Mouse (Mus musculus): ENCODE results near the gene Tdrd6.

The Tdrd6 gene

DNA sequence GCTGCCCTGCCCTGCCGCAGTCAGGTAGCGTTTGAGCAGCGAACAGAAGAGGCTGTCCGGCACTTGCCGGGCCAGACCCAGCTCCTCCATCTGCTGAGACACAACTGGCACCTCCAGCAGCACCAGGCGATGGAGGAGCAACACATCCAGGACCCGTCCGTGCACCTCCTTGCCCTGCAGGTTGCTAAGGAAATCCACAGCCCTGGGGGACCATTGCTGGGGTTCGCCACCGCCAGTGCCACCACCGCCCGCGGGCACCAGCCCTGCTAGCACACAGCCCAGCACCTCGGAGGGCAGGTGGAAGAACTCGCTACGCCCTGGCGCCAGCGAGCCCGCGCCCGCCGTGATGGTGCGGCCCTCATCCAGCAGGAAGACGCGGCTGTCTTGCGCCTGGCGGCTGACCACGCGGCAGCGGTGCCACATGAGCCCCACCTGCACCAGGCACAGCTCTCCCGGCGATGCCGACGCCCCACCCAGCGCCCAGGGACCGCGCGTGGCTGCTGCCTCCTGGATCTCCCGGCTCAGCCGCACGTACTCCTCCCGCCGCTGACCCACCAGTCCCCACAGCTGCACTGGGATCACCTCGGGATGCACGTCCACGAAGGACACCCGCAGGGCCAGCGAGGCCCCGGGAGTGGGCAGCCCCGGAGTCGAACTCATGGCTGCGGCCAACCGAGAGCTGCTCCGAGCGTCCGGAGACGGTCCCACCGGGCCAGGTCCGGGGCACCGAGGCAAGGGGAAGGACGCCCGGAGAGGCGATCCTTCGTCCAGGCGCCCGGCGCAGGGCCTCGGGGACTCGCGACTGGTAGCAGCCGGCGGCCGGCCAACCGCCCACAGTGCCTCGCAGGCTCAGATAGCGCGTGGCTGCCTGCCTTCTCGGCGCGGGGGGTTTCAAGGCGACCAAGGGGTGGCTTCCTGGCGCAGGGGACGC, at the start of gene Tdrd6:
Gene Tdrd6 (minus strand): TSS at position 804 of the 931 bp plus-strand sequence.
- DNase-seq (ENCODE audit: low spot score) = no peak

DNA sequence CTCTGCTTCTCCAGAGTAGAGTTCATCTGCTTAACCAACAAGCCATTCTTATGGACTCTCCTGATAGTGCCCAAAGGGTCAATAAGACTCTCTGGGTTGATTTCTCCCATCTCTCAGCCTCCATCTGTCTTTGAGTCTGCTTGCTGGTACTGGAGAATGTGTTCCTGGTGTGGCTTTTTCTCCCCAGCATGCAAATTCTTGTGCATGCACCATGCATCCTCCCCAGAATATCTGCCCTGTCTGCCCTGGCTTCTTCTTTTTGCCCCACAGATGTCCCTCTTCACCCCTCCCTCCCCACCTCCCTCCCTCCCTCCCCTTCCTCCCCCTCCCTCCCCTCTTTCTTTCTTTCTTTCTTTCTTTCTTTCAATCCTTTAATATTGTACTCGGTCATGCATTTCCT, 47.2 kb upstream of the Tdrd6 start:
- DNase-seq (ENCODE audit: low spot score) = no peak

- no peak for DNase-seq (ENCODE audit: low spot score)
Observed at GRCm38 (mm10) chr17:43676241-43676640, 46.1 kb upstream of the Tdrd6 start.

DNA sequence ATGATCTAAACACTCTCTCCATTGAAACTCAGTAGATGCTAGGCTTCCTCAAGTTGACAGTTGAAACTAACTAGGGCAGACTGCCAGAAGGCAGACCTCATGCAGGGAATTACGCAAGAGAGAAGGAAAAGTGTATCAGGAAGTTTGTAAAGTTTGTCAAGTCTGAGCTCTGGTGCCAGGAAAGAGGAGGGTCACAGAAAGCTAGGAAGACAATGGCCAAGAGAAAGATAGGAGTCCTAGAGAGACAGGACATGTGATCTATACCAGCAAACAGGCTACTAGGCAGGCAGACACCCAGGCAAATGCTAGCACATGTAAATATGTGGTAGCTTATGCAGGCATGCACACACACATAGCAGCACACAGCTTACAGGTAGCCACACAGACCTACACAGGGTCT, 45.1 kb upstream of the Tdrd6 start:
- DNase-seq (ENCODE audit: low spot score) = peak; percentile 76

DNA sequence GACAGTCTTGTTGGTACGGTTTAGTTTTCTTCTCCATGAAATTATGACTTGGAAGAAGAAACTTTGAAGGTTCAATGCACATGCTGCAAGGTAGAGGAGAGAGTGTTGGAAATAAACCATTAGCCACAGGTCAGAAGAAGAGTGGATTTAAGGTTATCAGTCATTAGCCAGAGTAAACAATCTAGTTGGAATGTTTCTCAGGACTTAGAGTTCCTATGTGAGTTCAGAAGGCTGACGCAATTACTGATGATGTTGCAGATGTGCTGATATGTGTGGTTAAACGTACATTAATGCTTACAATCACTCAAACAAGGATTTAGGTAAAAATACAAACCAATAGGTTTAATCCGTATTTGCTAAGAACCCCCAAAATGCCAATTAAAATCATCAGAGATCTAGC, 41.8 kb upstream of the Tdrd6 start:
- DNase-seq (ENCODE audit: low spot score) = no peak

GRCm38 (mm10) chr17:43669145-43669695, 39.1 kb upstream of the Tdrd6 start:
- no peak for DNase-seq (ENCODE audit: low spot score)

- DNase-seq (ENCODE audit: low spot score) = no peak
Observed at GRCm38 (mm10) chr17:43667290-43667843, 37.3 kb upstream of the Tdrd6 start, which contains the start of gene Cyp39a1. Gene Cyp39a1 (plus strand): TSS chr17:43667425.

DNA sequence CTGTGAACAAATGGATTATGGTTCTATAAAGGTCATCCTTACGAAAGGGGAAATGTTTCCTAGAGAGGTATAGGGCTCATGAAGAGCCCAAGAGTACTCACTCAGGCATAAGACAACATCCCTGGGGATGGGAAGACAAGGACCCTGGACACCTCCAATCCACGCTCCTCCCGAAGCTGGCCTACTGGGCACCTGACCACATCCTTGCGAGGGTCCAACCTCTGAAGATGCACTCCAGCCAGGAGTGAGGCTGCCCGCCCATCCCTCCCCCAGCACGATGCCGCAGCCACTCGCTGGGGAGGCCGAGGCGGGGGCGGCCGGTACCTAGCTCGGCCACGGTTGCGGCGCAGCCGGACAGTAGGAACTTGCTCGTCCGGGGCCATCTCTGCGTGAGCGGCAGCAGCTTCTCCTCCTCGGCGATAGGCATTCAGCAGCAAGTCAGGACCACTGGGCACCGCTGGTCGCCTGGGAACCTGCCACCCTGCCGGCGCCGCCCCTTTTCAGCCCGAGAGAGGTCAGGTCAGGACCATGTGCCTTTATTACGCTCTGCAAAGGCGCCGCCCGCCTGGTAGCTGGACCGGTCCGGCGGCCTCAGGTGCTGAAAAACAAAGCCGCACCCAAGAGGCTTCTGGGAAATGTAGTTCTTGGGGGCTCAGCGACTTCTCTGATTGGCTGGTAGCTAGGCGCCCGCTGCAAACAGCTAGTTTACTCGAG, 36.6 kb upstream of the Tdrd6 start, which contains the start of gene Slc25a27:
Gene Slc25a27 (minus strand): TSS at position 639 of the 714 bp plus-strand sequence.
- peak; percentile 97 for DNase-seq (ENCODE audit: low spot score)

DNA sequence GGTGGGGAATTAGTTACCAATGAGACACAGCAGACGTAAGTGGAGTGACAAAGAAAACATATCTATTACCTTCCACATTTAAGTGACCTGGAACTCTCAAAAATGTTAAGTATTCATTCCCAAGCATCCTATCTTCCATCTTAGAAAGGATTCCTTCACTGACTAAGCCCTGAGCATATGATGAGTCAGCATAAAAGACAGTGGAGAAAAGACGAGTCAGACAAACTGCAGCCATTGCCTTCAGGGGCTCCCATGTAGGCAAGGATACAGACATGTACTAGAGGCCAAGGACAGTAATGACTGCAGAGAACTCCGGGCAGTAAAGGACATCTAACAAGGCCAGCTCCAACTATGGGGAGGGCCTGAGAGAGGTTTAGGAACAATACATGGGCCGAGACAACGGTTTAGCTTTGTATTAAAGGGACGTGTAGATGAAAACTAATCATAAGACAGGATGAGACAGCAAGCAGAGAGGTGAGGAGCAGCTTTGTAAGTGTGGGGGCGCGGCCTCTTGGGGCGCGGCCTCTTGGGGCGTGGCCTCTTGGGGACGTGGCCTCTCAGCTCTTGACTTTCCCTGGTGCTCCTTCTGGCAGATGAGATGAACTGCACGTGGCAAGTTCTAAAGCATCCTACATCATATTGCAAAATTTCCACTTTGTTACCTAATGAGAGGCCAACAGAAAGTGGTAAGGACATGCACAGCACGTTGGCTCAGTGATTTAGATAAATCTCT, 21.4 kb upstream of the Tdrd6 start:
- no peak for DNase-seq (ENCODE audit: low spot score)

GRCm38 (mm10) chr17:43649641-43650436, 19.7 kb upstream of the Tdrd6 start:
- no peak for DNase-seq (ENCODE audit: low spot score)

GRCm38 (mm10) chr17:43646925-43647324, 16.8 kb upstream of the Tdrd6 start:
- DNase-seq (ENCODE audit: low spot score) = no peak

- no peak for DNase-seq (ENCODE audit: low spot score)
Observed at GRCm38 (mm10) chr17:43645136-43645535, 15.0 kb upstream of the Tdrd6 start.

DNA sequence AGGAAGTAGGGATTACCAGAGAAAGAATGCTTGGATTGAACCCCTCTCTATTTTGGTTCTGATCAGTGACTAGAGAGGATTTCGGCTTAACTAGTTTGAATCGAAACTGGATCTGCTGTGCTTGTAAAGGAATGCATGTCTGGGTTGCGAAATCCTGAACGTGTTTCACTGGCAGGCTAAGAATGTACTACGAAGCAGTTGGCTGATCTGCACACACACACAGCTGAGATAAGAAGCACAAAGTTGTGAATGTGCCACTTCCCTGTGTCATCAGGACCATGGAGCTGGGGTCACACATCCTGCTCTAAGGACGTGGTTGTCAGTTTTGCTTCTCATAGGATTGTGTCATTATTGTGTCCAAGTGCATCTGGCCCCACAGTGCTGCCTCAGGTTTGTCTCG, 14.3 kb upstream of the Tdrd6 start:
- DNase-seq (ENCODE audit: low spot score) = peak; percentile 36

- DNase-seq (ENCODE audit: low spot score) = no peak
Observed at GRCm38 (mm10) chr17:43643191-43643590, 13.1 kb upstream of the Tdrd6 start.

DNA sequence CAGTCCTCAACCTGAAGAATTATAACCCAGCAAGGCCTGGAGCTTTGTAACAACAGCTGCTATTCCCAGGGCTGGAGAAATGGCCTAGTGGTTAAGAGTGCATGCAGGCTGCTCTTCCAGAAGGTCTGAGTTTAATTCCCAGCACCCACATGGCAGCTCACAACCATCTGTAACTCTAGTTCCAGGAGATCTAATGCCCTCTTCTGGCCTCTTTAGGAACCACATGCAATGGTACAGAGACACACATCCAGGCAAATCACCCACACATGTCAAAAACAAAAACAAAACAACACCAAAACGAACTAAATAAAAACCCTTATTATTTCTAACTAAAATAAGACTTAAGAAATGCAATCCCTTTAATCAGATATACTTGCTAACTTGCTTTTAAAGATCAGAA, 10.7 kb upstream of the Tdrd6 start:
- DNase-seq (ENCODE audit: low spot score) = no peak

GRCm38 (mm10) chr17:43637146-43637545, 7.0 kb upstream of the Tdrd6 start:
- DNase-seq (ENCODE audit: low spot score) = no peak

DNA sequence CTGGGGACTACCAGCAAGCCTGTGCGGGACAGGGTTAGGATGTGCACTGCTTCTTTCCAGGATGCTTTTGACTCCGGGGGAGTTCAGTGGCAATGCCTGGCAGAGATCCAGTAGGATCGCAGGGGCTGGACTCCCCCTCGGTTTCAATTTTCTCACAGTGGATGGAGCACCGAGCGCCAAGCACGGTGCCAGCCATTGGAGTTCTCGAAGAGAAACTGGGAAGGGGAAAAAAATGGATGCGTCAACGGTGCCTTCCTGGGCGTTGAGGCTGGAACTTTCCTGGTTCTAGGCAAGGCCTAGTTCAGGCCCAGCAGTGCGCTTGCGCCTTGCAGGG, 295 bp upstream of the Tdrd6 start:
- DNase-seq (ENCODE audit: low spot score) = no peak

DNA sequence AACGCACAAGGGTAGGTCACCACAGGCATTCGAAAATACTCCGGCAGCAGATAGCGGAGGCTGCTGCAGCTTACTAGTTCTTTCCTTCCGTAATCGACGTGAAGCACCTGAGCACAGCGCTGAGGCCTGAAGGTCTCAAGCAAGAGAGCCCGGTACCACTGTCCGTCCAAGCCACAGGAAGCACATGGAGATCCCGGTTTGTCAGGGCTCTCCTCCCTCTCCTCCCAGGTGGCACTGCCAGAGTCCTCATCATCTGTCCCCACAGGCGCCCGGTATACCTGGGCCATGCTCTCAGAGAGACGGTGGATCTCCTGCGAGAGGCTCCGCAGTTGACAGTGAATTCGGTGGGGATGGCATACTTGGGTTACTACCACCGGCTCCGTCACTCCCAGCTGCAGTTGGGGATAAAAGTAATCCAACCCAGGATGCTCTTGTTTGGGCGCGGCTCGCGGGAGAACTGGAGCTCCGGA, 1.0 kb downstream of the Tdrd6 start:
- no peak for DNase-seq (ENCODE audit: low spot score)

GRCm38 (mm10) chr17:43628246-43628645, 1.9 kb downstream of the Tdrd6 start:
- no peak for DNase-seq (ENCODE audit: low spot score)

DNA sequence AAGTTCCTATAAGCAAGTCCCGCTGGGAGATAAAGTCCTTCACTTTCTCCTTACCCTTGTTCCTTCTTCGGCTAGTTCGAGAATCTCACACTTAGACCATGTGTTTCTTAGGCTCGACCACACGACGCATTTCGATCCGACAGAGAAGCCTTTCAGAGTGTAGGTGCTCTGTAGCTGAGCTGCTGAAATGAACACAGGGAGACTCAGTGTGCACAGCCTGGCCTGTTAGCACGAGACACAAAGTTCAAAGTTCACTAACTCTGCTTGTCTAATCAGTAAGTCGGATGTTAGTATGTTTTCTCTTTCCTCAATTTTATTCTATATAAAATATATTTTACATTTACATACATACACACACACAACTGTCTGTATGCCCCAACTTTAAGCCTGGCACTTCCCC, 8.0 kb downstream of the Tdrd6 start:
- DNase-seq (ENCODE audit: low spot score) = no peak

GRCm38 (mm10) chr17:43619156-43619555, 10.9 kb downstream of the Tdrd6 start:
- no peak for DNase-seq (ENCODE audit: low spot score)

Measured in lung, postnatal 25 days (tissue).